Mouse (Mus musculus) layer of hippocampus, adult 18-20 months (tissue): ENCODE data around the gene Ccnd1. TPM values are rescaled to one million over a fixed set of nuclear protein-coding genes. Genes with fewer than 3 reads are reported as not detected.

Source experiments
- DNase-seq, 2 experiments: peaks; one replicate each; pipeline ENCODE4 v3.0.0; 2022; ENCODE audit warnings: low spot score in 2 of 2
- total RNA-seq, 2 experiments: library from RNA; stranded (reverse); gene quantifications; 2 replicates each; pipeline ENCODE4 v1.2.3; 2021

Ccnd1 gene
- total RNA-seq, 2 experiments from 2014 or later: 56.0 to 59.6 TPM

DNA sequence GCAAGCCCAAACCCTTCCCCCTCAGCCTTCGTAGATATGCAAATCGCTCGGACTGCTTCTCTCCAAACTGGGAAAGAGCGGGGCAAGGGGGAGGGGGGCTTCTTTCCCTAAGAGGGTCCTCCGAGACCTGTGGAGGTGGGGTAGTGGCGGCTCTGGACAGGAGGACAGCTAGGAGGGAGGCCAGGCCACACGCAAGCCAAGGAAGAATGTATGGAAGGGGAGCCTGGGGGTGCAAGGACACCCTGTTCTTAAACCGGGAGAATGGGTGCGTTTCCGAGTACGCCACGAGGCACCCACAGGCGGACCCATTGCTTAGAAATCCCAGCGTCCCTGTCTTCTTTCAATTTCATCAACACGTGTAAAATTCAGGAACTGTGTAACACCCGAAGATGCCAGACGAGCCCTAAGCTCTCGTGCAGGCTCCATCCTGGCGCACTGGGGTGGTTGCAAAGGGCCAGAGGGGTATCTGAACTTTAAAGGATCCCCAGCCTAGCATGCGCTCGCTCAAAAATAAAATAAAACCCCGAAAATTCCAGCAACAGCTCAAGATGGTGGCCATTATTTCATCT is 362 bp upstream of the Ccnd1 start:
- no peak for DNase-seq

DNA sequence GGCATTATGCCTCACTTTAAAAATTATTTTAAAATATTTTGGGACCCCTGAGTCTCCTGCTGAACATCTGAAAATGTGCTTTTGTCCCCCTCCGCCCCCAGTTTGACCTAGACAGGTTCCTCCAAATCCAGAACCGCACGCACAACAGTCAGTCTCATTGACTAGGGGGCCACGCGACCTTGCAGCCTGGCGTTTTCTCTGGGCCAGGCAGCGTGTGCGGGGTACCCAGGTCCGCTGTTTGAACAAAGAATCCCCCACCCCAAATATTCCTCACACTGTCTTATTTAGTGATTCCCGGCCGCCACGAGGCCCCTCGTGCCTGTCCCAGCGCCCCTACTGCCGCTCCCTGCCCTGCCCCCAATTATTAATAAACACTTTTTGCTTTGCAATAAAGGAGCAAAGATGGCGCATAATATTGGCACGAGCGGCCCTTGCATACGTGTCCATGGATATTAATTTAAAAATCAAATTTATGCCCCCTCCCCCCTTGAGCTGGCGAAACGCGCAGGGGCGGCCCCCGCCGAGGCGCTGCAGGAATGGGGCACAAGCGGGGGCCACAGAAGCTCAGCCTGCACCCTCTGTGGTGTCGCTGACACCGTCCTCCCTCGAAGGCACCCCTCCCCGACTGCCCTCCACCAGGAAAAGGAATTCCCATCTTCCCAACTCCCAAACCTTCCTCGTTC is 923 bp downstream of the Ccnd1 start:
- DNase-seq: peak in 1 of 2 experiments; percentile 42

DNA sequence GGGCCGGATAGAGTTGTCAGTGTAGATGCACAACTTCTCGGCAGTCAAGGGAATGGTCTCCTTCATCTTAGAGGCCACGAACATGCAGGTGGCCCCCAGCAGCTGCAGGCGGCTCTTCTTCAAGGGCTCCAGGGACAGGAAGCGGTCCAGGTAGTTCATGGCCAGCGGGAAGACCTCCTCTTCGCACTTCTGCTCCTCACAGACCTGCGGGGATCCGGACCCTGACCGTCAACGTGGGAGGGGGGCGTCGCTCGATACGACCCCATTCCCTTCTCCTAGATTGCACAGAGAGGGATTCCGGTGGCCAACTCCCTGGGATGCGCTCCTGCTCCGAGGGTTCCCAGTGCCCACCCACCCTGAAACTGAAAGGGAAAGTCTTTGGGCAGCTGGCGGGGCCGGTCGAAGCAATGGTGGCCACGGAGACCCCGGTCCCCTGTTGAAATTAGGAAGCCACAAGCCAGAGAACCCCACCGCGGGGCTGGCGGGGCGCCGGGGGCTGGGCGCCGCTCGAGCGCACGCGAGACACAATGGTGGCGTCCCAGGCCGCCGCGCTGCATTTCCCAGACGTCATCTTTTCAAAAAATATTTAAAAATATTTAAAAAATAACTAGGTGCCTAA is 1.7 kb downstream of the Ccnd1 start:
- no peak for DNase-seq

DNA sequence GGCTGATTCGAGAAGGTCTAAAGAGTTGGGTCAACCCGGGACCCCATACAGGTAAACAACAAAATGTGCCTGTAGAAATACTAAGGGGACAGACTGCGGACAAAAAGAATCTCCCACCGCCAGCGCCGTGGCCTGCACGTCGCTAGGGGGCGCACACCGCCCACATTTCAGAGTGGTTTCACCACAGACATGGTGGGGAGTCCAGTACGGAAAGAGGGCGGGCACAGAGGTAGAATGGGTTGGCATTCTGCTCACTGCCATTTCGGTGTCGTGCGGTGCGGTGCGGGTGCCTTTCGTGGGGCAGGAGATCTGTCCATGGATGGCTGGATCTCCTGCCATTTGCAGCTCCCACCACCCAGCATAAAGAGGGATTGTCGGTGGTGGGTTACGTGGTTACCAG is 2.2 kb downstream of the Ccnd1 start:
- peak; percentile 83 to 94 for DNase-seq

- DNase-seq: no peak
Measured at GRCm38 (mm10) chr7:144936311-144936880, 3.3 kb downstream of the Ccnd1 start.

DNA sequence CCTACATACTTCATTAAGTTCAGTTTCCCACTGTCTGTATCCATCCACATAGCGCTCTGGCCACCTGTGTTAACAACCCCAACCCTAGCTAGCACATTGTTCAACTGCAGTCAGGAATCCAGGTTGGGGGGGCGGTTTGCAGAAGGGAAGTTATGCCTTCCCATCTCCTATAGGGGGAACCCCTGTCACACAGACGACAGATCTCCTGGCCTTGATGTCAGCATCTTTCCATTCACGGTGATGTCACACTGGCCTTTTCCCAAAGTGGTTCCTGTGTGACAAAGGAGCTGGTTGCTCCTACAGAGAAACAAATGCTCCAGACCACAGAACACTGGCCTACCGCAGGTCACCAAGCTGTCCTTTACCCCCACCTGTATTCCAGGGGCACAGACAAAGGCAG is 4.2 kb downstream of the Ccnd1 start:
- DNase-seq: peak in 1 of 2 experiments; percentile 71

DNA sequence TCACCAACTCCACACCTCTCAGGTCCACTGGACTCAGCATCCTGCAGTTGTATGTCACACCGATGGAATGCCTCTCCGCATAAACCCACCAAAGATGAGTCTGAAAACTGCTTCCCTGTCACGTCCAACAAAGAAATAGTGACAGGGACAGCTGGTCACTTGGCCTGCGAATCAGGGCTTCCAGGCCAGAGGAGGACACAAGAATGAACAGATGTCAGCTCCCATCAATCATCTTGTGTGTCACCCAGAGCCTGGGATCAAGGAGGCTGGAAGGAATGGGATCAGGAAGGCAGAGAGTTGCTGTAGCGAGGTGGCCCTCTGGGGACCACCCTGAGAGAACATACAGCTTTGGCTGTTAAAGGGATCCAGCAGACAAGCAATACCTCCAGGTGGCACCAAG is 4.8 kb downstream of the Ccnd1 start:
- no peak for DNase-seq

GRCm38 (mm10) chr7:144933796-144934195 is 5.9 kb downstream of the Ccnd1 start:
- DNase-seq: no peak

DNA sequence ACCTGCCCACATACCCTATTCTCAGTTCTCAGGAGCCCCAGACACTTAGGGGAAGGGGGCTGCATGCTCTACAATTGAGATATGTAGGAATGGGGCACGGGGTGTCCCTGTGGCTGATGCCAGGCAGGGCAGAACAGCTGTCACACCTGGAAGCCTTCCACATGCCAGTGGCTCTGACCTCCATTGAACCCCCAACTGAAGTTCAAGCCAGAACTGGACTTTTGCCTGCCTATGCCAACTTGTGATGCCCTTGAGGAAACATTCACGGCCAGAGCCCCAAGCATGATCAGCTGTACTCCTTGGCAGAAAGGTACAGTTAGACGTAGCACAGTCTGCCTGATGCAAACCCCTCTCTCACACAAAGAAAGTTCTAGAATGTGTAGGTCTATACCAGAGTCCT is 6.4 kb downstream of the Ccnd1 start:
- no peak for DNase-seq

- no peak for DNase-seq
Measured at GRCm38 (mm10) chr7:144932389-144932937, 7.3 kb downstream of the Ccnd1 start.

- no peak for DNase-seq
Measured at GRCm38 (mm10) chr7:144931778-144932177, 7.9 kb downstream of the Ccnd1 start.

GRCm38 (mm10) chr7:144929931-144930330 is 9.8 kb downstream of the Ccnd1 start:
- DNase-seq: no peak

DNA sequence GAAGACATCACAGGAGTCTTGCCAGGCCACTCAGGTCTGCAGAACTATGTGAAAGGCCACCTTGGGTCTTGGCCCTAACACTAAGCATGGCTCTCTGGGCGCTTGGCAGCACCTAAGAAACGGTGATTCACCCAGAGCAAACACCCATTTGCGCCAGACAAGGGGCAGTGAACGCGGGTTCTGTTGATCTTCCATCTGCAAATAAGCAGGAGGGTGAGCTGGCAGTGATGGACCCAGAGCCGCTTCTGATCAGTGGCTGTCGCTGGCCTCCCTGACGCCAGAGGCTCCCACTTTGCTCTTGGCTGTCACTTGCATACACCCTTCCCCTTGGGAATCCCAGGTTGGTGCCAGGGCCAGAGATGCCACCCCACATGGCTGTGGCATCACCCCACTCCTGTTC is 10.2 kb downstream of the Ccnd1 start:
- DNase-seq: no peak

GRCm38 (mm10) chr7:144928889-144929210 is 10.9 kb downstream of the Ccnd1 start:
- no peak for DNase-seq

DNA sequence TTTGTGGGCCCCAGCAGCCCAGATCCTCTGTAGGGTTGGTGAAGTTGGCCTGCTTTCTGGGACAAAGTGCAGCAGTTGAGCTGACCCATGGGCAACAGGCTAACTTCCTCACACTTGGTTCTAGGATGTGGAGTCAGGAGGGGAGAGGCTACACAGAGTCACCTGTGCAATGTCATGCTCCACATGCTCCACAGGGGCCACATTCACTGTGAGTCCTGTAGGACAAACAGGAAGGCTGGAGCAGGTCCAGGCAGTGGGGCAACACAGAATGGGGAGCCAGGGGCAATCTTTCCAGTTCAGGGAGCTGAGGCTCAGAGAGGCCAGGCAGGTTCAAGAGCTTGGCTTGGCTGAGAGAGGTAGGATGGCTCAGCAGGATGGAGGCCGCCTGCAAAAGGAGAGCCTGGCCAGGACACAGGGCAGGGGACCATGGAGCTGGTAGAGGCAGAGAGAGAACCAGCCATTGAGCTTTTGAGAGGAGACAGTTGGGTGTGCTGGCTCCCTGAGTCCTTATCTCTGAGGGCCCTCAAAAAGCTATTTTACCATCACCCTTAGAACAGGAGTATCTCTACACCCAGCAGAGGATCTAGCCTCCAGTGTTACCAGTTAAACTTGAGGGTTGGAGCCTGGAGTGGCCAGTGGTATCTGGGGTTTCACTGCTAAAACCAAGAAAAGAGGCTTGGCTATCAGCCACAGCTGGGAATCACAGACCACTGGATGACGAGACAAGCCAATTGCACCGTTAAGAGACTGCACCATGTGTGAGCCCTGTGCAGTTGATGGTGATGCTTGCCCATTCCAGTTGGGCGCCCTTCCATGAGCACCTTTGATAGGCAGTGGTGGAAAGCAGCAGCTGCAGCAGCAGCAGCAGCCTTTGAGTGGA is 11.5 kb downstream of the Ccnd1 start:
- no peak for DNase-seq

DNA sequence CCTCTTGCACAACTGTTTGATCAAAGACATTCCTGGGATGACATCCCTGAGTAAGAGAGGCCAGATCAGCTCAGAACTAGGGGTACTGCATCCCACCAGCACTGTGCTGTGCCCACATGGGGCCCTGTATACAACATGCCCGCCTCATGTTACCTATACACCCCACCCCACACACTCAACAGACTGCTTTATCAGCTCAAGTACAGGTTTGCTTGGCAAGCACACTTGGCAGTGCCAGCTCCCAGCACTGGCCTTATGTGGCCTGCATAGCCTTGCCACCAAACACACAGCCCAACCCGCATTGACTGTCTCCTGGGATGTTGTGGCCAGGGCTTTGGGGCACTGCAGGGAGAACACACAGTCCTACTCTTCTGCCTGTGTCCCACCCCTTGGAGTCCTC is 12.1 kb downstream of the Ccnd1 start:
- DNase-seq: no peak

DNA sequence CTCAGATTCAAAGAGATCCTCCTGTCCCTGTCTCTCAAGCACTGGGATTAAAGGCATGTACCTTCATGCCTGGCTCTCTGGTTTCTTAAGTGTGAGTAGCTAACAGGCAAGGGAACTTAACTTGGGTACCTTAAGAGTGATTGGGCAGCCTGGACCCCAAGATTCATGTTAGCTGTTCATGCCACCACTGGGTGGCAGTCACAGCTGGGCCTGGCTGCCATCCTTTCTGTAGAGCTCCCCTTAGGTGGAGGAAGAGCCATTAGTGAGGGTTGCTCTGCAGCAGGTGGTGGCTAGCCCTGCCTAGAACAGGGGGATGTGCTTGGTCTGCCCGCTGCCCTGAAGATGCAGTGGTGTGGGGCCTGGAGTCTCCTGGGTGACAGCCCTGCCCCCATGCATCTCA is 20.9 kb downstream of the Ccnd1 start:
- no peak for DNase-seq

DNA sequence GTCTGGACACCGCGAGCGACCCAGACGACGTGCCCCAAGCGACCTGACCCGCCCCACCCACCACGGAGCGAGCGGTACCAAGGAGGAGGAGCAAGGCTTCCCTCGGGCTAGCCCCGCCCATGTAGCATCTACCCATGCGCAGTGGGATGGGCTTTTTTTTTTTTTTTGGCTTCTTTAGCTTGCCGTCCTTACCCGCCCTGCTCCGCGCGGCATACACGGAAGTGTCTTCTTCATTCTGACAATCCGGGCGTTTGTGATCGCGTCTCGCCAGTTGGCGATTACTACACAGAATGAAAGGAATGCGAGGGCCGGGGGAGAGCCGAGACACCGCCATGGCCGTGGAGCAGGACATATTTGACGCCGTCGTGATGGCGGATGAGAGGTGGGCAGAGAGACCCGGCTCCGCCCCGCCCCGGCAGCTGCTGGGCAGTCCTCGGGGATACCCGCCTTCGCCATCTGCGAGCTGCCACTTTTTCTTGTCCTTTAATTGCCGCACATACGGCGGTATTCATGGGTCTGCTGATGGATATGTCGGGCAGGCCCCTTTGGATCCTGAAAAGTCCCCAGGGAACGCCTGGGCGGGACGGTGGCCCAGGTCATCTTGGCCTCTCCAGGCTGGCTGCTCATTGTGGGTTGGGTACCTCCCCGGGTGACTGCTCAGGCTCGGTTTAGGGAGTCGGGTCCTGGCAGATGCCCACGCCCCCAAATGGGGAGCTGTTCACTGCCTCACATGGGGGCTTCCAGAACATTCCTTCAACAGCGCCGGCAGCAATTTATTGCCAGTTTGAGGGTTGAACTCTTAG is 24.6 kb downstream of the Ccnd1 start, which contains the start of gene LTO1:
Gene LTO1 (plus strand): TSS at position 153 of the 803 bp plus-strand sequence.
- DNase-seq: peak; percentile 85 to 93

GRCm38 (mm10) chr7:144914296-144914947 is 25.3 kb downstream of the Ccnd1 start:
- DNase-seq: peak; percentile 75 to 86

GRCm38 (mm10) chr7:144912897-144913296 is 26.8 kb downstream of the Ccnd1 start:
- peak in 1 of 2 experiments; percentile 52 for DNase-seq
